Mouse (Mus musculus): Measurements from ENCODE around the gene Kif5c. TPM values are rescaled to one million over a fixed set of nuclear protein-coding genes. Genes with fewer than 3 reads are reported as not detected.
A peak's percentile ranks its signal among the peaks of the same experiment; 100 is the strongest.

Gene Kif5c
- total RNA-seq (2021), result 100 to 1,000 TPM; 531 to 546 TPM

GRCm38 (mm10) chr2:49618829-49619718 lies at the start of gene Kif5c:
TSS of gene Kif5c (plus strand) at chr2:49619298.
- intact Hi-C loops (cut with DNase I), result no loop called here
- DNase-seq (ENCODE audit: extremely low spot score in 1 of 2, low spot score in 2 of 2), result peak; percentile 90 to 93

DNA sequence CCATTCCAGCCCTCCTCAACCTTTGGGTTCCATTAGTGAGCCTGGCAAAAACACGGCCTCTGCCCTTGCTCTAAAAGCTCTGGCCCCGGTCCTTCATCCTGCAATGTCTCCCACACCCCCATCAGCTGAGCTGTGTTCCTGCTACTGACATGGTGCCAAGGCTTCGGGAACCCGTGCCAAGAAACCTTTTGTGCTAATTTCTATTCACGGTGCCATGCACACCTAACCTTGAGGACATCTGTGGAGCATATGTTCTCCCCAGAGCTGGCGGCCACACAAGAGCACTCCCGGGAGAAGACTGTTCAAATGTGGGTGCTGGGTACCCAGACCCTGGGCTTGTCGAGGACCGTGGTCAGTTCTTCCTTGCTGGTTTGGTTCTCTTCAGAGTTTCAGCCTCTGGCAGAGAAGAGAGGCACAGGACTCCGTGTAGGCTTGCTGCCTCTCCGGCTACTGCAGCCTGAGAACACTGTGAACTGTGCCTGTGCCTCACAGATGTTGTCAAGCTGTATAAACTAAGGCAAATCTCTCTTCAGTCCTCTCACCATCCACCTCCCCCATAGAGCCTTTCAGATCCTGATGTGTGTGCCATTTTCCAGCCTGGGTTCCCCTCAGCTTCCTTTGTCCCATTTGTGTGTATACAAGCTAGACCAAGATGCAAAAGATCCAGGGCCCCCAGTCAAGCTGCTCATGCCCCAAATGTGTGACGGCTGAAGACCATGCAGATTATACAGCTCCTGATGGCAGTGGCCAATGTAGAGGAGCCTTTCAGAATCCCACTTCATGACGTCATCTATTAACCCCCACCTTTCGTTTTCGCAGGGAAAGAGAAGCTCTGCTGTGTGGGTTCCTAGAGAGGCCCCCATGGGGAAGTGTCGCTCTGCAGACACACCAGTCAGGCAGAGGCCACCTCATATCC lies 49.0 kb upstream of the Kif5c start:
- intact Hi-C loops (cut with DNase I), result no loop called here
- DNase-seq (ENCODE audit: extremely low spot score in 1 of 2, low spot score in 2 of 2), result peak; percentile 21 to 47

- no peak for DNase-seq (ENCODE audit: extremely low spot score in 1 of 2, low spot score in 2 of 2)
- intact Hi-C loops (cut with DNase I), result no loop called here
Observed at GRCm38 (mm10) chr2:49570778-49571101, 48.4 kb upstream of the Kif5c start.

DNA sequence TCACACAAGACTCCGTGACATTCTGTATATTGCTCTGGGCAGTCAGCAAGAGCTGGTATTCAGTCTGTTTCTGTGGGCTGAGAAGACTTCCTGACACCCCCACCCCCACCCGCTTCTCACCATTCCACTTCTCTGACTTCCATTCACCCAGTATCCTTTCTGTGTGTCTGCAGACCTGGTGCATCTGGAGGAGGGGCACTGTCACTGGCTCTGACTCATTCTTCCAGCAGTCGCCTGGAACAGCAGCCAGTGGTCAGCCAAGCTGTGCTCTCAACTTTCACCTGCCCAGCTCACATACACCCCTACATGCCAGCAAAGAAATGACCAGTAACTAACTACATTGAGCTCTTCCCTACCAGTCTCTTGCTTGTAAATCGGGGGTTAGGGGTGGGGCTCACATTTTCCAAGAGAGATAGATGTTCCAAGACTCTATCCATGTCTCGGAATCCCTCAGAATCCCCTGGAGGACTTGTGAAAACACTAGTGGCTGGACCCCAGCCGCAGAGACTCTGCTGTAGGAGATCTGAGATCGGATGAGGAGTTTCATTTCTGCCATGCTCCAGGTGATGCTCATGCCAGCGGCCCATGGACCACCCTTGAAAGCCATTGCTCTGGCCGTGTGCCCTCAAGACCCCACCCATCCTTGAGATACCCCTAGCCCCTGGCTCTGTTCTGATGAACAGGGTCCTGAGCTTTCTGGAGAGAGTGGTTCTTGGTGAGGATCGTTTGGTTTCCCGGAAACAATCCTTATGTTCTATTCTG lies 47.8 kb upstream of the Kif5c start:
- no peak for DNase-seq (ENCODE audit: extremely low spot score in 1 of 2, low spot score in 2 of 2)

DNA sequence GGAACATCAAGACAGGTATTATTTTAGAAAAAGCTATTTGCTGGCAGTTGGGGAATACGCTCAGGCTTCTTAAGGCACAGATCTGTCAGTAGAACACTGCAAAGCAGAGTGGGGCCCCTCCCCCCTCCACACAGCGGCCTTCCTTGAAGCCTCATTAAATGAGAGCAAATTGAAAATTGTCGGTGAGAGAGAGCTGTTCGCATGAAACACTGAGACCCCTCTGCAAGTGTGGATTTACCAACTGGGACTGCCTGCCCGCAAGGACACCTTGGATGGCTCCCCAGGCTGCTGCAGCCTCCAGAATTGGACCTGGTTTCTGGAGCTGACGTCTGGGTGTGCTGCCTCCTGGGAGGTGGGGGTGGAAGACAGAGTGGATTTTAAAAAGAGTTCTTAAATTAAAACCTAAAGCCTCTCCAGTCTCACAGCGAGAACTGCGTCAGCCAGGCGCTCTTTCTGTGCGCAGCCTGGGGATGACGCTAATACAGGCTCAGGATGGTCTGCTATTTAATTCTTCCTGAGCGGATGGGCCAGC lies 46.9 kb upstream of the Kif5c start:
- peak; percentile 54 to 63 for DNase-seq (ENCODE audit: extremely low spot score in 1 of 2, low spot score in 2 of 2)
- intact Hi-C loops (cut with DNase I), result no loop called here

More for the DNA sequence above, 47.8 kb upstream of the Kif5c start:
- intact Hi-C loops (cut with DNase I), result no loop called here

- DNase-seq (ENCODE audit: extremely low spot score in 1 of 2, low spot score in 2 of 2), result no peak
- intact Hi-C loops (cut with DNase I), result no loop called here
Observed at GRCm38 (mm10) chr2:49572684-49573083, 46.4 kb upstream of the Kif5c start.

DNA sequence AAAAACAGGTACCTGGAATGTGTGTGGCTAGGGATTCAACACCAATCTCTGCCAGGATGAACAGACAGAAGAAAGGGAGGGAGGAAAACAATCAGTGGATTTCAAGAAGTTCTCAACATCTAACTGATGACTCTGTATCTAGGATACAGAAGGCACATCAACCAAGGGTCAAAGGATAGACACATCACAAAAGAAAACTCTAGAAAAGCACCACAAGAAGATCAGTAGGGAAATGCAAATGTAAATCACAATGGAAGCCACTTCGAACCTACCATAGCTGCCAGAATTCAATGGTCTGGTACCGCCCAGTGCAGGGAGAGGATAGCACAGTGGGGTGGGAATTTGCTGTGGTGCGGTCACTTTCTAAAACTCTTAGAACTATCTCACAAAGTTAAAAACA lies 45.8 kb upstream of the Kif5c start:
- intact Hi-C loops (cut with DNase I), result no loop called here
- DNase-seq (ENCODE audit: extremely low spot score in 1 of 2, low spot score in 2 of 2), result no peak

GRCm38 (mm10) chr2:49580585-49580984 lies 38.5 kb upstream of the Kif5c start:
- no peak for DNase-seq (ENCODE audit: extremely low spot score in 1 of 2, low spot score in 2 of 2)
- intact Hi-C loops (cut with DNase I), result no loop called here

DNA sequence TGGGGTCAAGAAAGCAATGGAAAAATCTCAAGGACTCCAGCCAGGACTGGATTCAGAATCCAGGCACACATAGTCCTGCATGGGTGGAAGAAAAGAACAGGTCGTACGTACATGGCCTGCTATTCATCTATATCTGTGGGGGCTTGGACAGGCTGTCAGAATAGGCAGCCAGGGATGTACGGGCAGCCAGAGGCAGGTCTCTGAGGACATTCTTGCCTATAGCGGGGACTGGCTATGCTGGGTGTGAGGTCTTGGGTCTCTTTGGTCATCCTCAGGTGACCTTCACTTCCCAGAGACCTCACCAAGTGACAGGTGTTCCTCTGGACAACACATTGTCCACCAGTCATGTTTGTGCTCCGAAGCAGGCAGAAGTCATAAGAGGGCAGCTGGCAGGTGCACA lies 36.6 kb upstream of the Kif5c start:
- intact Hi-C loops (cut with DNase I), result no loop called here
- DNase-seq (ENCODE audit: extremely low spot score in 1 of 2, low spot score in 2 of 2), result no peak

- DNase-seq (ENCODE audit: extremely low spot score in 1 of 2, low spot score in 2 of 2), result no peak
- intact Hi-C loops (cut with DNase I), result no loop called here
Observed at GRCm38 (mm10) chr2:49583311-49583710, 35.8 kb upstream of the Kif5c start.

GRCm38 (mm10) chr2:49590450-49590849 lies 28.6 kb upstream of the Kif5c start:
- intact Hi-C loops (cut with DNase I), result no loop called here
- DNase-seq (ENCODE audit: extremely low spot score in 1 of 2, low spot score in 2 of 2), result no peak

- intact Hi-C loops (cut with DNase I), result no loop called here
- DNase-seq (ENCODE audit: extremely low spot score in 1 of 2, low spot score in 2 of 2), result no peak
Observed at GRCm38 (mm10) chr2:49592926-49593325, 26.2 kb upstream of the Kif5c start.

DNA sequence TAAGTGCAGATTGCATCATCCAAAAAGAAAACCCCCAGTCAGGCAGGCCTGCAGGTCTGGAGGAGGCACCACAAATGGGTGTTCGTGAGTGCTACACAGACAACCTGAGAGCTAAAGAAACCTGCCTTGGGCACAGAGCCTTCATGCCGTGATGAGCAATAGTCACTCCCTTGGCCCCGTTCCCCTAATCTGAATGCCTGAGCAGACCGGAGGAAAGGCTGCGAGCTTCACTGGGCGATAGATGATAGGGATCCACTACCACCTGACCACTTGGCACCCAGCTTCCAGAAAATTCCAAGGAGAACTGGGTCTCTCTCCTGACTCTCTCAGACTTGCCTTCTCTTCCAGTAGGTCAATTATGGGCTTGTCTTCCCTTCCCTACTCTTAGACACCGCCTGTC lies 24.2 kb upstream of the Kif5c start:
- intact Hi-C loops (cut with DNase I), result no loop called here
- no peak for DNase-seq (ENCODE audit: extremely low spot score in 1 of 2, low spot score in 2 of 2)

- no peak for DNase-seq (ENCODE audit: extremely low spot score in 1 of 2, low spot score in 2 of 2)
- intact Hi-C loops (cut with DNase I), result no loop called here
Observed at GRCm38 (mm10) chr2:49596318-49596717, 22.8 kb upstream of the Kif5c start.

- intact Hi-C loops (cut with DNase I), result no loop called here
- no peak for DNase-seq (ENCODE audit: extremely low spot score in 1 of 2, low spot score in 2 of 2)
Observed at GRCm38 (mm10) chr2:49600021-49600681, 18.9 kb upstream of the Kif5c start.

GRCm38 (mm10) chr2:49602791-49603349 lies 16.2 kb upstream of the Kif5c start:
- intact Hi-C loops (cut with DNase I), result no loop called here

GRCm38 (mm10) chr2:49609611-49610010 lies 9.5 kb upstream of the Kif5c start:
- peak in 1 of 2 experiments; percentile 42 for DNase-seq (ENCODE audit: extremely low spot score in 1 of 2, low spot score in 2 of 2)
- intact Hi-C loops (cut with DNase I), result no loop called here

More at GRCm38 (mm10) chr2:49602791-49603349, 16.2 kb upstream of the Kif5c start:
- DNase-seq (ENCODE audit: extremely low spot score in 1 of 2, low spot score in 2 of 2), result no peak

DNA sequence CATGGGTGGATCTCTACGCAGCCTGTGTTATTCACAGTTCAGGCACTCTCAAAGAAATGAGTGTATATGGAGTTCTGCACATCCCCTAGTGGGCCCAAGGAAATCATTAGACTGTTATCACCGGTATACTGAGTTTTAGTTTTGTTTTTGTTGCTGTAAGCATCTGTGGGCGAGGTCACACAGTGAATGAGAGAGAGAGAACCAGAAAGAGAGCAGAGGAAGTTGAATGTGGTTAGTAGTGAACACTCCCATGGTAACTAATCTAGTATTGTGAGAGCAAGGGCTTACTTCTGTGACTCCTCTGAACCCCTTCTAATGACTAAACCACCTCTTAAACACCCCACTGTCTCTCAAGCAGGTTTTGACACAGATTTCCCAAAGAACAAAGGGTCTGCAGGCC lies 2.3 kb upstream of the Kif5c start:
- intact Hi-C loops (cut with DNase I), result no loop called here
- no peak for DNase-seq (ENCODE audit: extremely low spot score in 1 of 2, low spot score in 2 of 2)
